Mouse (Mus musculus) frontal cortex, postnatal 25 days (tissue): ENCODE measurements around the gene Dpf1.
A peak's percentile ranks its signal among the peaks of the same experiment; 100 is the strongest.

ENCODE experiments used
- DNase-seq, 2 experiments: peaks; one replicate each; pipeline ENCODE4 v3.0.0; 2022; ENCODE audit warnings: low spot score in 2 of 2

The Dpf1 gene

DNA sequence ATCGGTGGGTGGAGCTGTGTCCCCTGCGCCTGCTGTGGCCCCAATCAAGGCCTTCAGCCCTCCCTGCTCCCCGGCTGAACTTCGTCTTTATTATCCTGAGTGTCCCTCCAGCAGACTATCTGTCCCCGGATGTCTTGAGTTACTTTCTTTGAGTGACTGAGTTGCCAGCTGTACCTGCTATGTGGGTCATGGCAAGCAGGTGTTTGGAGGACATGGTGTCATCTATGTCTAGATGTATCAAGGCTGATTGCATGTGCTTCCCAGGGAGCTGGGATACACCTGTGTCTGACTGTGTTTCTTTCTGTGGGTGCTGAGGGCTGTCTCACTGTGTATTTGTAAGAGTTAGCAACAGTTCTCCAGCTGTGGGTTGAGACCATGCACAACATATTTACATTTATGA, 6.0 kb downstream of the Dpf1 start:
- DNase-seq: no peak

DNA sequence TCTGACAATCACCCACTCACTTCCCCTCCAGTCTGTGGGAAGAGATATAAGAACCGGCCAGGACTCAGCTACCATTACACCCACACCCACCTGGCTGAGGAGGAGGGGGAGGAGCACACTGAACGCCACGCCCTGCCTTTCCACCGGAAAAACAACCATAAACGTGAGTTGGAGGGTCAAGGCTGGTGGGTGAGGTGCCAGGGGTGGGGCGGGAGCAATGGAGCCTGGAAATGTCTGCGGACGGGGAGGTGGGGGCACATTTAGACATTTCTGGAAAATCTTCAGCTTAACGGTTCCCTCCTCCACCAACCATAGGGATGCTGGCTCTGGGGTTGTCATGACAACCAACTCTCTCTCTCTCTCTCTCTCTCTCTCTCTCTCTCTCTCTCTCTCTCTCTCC, 9.3 kb downstream of the Dpf1 start:
- DNase-seq: peak in 1 of 2 experiments; percentile 15

DNA sequence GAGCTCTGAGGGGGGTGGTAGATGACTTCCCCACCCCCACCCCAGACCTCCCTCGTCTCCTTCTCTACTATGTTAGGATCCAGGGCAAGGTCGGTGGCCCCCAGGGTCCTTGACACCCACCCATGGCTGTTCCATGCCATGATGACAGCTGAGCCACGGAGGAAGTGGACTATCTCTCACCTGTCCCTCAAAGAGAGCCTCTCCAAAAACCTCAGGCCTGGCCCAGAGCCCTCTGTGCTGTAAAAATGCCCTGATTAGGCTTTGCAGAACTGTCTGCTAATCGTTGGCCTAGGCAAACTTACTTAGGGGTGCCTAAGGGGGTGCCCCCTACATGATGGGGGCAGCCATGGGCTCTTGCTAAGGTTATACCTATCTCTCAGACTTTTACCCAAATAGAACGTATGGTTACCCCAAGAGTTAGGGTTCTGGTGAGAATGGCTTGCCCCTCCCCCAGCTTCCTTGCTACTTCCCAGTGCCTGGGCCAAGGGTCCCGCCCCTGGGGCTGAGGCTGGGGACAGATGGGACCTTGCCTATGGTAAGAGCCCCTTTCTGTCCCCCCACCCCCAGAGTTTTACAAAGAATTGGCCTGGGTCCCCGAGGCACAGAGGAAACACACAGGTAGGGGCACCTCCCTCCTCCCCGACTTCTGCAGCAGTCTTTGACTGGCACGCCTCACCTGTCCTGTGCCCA, 10.0 kb downstream of the Dpf1 start:
- no peak for DNase-seq

DNA sequence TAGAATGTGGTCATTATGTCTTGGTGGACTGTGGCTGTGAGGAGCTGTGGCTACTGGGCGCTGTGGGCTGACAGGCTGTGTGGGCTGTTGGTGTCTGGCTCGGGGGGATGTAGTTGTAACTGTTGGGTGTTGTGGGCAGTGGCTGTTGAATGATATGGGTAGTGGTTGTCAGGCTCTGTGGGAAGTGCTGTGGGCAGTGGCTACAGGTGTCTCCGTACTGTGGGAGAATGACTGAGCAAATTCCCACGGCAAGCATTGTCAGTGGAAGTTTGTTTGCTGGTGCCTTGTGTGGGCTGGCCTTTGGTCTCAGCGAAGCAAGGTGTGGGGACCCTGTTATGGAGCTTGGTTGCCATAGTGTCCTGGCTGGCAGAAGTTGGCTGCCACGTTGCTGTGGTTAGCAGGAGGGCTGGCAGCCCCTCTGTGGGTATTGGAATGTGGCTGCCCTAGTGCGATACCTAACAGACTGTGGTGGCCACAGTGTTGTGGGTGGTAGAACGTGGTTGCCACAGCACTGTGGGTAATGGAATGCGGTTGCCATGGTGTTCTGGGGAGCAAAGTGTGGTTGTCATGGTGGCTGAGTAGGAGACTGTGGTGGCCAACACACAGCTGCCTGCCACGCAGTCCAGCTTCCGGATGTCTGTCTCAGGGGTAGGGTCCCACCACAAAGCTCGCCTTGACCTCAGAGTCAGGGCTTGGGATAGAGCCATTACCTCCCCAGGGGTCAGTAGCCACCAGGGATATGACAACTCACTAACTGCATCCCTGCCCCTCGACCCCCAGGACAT, 11.3 kb downstream of the Dpf1 start:
- DNase-seq: peak in 1 of 2 experiments; percentile 62

DNA sequence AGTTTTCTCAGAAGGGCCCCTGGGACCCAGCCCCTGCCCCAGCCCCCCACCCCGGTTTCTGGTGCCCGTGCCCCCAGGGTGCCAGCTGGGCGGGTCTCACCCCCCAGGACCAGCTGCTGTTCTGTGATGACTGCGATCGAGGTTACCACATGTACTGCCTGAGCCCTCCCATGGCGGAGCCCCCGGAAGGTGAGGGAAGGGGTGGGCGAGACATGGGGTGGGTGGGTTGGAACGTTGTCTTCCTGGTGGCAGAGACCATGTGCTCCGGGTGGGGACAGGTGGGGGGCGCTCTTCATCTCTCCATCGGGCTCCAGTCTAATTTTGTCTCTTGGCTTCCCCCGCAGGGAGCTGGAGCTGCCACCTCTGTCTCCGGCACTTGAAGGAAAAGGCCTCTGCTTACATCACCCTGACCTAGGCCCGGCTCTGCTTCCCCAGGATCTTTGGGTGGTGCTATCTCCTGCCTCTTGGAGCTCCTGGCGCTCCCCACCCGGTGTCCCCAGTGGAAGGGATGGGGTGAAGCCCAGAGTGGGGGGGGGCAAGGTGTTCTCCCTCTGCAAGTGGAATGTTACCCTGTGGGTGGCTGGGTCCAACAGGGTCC, 12.5 kb downstream of the Dpf1 start:
- no peak for DNase-seq

DNA sequence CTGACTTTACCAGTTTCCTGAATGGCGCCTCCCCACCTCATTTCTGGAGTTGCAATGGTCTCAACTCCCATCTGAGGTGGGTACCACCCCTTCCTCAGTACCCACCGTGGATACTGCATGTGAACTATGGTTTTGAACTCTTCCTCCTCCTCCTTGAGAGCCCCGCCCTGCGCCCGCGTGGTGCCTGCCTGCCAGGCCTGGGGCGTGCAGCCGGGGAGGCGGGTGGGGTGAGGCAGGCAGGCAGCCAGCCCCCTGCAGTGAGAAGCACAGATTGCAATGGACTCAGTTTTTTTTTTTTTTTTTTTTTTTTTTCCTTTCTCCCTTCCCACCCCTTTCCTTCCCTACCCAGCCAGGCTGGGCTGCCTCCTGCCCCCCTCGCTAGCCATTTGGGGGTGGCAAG, 13.2 kb downstream of the Dpf1 start:
- DNase-seq: peak in 1 of 2 experiments; percentile 62

DNA sequence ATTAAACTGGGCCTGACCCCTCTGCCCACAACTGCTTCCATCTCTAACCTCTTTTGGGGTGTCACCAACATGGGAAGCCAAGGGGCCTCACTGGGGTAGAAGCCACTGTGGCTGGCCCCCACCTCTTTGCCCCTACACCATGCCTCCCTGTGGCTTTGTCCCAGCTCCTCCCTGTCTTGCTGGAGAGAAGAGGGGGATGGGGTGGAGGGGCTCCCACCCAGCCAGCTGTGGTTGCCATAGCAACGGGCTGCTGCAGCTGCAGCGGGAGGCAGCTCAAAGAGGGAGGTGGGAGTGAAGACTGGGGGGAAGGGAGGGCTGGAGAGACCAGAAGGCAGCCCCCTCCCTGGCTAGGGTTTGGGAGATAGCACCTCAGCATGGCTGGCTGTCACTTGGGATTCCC, 13.8 kb downstream of the Dpf1 start:
- DNase-seq: no peak

DNA sequence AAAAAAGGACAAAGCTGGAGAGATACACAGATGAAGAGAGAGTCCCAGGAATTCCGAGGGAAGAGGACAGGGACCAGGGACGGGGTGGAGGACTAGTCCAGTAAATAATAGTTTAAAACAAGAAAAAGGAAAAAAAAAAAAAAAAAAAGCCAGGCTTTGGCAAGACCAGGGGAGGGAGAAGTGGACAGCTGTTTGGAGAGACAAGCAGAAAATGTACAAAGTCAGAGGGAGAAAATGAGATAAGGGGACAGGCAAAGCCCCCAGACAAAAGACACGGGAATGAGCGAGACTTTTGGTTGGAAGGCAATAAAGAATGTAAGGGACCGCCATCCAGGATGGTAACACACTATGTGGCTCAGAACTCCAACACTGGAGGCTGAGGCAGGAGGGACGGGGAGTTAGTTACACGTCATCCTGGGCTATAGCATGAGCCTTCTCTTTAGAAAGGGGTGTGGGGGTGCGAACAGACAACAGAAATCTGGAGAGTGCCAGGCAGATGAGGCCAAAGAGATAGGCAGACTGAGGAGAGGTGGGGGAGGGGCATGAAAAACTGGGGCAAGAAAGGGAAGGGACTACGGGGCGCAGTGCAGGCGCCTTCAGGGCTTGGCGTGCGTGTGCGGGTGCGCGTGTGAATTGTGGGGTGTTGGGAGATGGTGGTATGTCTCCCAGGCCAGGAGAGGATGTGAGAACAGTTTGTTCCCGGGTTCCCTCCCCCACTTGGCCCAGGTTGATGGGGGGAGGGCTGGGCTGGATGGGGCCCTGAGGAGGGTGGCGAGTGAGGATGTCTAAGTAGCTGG, 14.6 kb downstream of the Dpf1 start:
- no peak for DNase-seq

DNA sequence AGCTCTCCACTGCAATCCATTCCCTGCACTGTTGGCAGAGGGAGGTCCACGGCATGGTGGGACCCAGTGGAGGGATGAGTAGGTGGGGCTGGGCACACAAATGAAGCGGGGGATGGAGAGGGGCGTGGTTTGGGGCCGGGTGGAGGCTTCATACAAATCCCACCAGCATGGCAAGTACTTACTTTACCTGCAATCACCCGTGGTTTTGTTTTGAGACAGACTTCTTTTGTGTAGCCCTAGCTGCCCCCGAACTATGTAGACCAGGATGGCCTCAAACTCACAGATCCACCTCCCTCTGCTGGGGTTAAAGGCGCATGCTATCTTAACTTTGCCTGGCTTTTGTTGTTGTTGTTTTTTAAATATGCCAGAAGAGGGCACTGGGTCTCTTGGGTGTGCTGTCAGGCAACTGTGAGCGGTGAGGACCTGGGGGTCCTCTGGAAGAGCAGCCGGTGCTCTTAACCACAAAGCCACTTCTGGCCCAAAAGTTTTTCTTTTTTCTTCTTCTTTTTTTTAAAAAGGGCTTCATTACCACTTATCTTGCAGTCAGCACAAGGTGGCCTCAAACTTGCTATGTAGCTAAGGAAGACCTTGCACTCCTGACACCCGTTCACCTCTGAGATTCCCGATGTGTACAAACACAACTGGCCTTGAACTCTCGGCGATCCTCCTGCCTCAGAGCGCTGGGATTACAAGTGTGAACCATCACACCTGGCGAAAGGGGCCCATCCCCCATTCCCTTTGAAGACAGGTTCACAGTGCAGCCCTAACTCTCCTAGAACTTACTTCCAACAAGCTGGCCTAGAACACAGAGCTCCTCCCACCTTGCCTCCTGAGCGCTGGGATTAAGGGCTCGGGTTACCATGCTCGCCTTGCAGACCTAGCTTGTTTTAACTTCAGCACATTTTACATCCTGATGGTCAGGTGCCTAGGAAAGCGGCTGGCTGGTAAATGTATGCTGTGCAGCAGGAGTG, 15.9 kb downstream of the Dpf1 start:
- DNase-seq: no peak

DNA sequence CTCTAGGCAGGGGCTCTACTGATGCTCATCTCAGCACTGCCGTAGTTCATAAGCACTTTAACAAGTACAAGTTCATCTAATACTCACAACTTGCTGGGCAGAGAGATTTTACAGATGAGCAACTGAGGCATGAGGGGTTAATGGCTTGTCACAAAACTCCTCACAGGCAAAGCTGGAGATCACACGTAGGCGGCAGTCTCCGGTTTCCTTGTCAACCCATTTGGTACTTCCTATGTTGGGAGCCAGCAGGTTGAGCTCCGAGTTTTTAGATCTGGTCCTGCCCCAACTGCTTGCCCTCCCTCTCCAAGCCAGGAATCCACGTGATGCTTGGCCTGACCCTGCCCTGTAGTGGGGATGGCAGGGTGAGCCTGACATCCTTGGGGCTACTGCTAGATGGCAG, 23.3 kb downstream of the Dpf1 start:
- DNase-seq: no peak

DNA sequence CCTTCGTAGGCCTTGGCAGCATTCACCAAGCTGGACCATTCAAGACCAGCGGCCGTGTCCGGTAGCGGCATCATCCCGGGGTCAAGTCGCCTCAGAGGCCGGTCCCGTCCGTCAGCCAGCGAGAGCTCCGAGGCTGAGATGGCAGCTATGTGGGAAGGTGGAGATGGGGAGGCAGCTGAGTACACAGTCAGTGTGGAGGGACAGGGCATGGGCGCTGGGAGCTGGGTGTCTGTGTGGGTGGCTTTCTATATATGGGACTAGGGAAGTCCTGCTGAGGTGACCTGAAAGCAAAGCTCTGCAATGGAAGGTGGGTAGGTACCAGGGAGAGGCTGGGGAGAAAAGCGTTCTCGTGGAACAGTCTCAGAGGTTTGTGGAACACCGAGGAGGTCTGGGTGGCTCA, 25.2 kb downstream of the Dpf1 start:
- no peak for DNase-seq

DNA sequence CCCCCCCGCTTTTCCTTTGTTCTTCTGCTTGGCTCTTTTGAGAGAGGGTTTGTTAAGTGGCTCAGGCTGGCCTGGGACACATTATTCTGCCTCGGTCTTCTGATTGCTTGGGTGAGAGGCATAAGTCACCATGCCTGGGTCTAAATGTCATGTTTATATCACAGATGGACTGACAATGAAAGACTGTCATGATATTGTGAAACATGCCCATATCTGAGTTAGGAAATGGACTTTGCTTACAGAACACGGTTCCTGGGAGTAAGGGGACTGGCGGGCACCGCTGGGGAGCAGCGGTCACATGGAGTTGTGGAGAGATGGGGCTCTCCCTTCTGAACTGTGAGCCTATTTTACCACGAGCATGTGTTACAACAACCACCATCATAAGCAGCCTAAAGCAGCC, 30.4 kb downstream of the Dpf1 start:
- no peak for DNase-seq

DNA sequence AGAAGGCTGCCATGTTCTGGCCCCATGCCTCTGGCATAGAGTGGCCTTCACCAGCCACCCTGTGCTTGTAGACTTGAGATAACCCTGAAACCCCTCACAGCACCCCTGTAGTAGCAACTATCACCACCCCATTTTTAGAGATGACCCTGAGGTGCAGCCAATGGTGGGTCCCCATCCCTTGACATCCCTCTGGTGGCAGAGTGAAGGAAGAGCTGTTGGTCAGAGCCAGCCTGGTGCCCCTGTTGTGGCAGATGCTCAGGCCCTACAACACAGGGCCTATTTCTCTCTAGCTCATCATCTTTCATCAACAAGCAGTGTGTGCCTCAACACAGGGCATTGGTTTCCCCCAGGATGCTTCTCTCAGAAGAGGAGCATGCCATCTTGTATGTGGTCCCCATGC, 31.5 kb downstream of the Dpf1 start:
- no peak for DNase-seq

DNA sequence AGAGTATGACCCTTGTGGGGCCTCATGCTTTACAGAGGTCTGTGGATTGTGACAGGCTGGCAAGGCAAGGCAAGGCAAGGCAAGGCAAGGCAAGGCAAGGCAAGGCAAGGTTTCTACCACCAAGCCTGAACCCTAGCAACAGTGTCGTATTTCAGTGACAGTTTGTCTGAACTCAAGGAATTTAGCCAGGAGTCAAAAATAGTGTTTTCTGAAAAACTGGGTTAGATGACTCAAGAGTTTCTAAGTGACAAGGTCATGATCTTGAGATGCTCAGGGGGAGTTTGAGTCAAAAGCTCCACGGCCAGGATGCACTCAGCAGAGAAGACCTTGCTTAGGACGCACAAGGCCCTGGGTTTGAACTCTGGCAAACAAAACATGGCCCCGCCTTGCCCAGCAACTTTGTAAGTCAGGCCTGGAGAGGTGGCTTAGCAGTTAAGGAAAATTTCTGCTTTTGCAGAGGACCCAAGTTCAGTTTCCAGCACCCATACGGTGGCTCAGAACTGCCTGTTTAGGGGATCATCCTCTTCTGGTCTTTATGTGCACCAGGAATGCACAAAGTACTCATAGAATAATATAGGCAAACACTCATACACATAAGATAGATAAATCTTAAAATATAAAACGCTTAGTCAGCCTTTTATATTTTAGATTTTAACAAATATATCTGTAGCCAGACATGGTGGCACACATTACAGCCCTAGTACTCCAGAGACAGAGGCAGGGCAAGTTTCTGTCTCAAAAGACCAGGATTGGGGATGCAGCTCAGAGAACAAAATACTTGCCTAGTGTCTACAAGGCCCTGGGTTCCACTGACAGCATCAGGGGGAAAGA, 32.3 kb downstream of the Dpf1 start:
- no peak for DNase-seq

DNA sequence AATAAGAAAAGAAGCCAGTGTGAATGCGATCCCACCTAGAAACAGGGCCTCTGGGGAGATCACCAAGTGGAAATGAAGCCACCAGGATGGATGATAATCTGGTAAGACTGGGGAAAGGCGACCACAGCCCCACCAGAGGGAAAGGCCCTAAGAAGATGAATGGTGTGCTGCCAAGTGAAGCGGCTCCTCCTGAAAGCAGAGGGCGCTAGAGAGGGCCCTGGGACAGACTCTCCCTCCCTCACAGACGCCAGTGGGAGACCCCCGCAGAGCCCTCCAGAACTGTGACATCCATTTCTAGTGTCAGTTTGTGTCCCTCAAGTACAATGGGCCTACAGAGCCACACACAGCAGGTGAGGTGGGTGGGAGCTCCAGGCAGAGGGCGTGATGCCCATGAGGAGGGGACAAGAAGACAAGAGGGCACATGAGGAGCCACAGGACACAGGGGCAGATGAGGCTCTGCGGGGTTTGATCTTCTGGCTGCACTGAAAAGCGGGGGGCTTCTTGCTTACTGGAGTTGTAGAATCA, 33.1 kb downstream of the Dpf1 start:
- DNase-seq: no peak

DNA sequence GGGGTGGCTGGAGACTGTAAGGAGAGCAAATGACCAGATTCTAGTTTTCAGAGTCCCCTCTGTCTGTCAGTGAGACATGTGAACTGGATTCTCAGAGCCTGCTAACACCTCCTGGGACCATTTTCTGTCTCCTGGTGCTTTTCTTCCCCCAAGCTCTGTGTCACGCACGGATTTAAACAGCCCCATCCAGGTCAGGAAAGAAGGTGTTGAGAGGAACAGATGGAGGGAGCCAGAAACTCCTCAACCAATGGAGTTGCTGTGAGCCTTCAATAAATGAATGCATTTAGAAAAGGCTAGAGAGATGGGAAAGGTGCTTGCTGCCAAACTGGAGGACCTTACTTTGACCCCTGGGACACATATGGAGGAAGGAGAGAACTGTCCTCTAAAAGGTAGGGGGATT, 34.0 kb downstream of the Dpf1 start:
- DNase-seq: no peak

DNA sequence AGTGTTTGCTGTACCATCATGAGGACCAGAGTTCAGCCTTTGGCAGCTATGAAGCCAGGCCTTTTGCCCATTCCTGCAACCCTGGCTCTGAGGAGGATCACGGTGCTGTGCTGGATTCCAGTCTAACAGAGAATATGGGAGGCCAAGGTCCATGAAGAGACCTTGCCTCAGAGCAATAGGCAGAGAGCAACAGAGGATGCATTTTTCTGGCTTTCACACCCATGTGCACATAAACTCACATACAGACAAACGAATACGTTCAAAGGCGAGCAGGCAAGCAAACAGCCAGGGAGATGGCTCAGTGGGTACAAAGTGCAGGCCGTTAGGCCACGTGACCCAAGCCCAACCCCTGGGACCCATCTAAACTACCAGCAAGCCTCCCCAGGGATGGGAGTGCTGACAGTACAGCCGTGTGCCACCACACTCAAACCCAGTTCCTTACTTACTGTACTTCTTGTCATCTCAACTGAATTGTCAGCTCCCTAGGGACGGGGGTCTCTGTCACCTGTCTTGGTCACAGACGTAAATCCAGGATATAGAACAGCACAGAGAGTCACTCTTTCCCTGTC, 34.7 kb downstream of the Dpf1 start:
- no peak for DNase-seq

DNA sequence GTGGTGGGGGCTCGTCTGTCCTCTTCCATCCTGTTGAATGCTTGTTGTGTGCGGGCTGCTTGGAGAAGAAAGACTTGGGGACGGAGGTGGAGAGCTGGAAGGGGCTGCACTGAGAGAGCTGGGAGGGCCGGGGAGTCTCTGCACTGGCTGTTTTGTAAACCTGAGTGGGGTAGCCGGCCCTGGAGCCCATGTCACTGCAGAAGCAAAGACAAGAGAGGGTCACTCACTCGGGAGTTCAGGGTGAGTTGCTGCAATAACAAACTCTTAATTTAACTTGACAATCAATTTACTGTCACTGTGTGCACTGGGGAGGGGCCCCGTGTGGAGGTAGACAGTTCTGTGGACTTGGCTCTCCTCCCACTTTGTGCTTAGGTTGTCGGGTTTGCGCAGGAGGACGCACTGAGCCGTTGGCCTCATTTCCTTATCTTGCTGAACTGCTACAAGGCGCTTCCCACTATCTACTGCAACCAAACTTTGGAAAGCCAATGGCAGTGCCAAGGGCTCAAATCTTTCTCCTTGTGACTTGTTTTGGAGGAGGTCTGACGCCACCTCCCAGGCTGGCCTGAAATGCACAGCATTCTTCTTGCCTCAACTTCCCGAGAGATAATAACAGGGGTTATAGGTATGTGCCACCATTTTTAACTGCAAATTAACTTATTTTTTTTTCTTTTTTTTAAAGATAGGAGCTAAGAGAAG, 35.4 kb downstream of the Dpf1 start:
- no peak for DNase-seq

DNA sequence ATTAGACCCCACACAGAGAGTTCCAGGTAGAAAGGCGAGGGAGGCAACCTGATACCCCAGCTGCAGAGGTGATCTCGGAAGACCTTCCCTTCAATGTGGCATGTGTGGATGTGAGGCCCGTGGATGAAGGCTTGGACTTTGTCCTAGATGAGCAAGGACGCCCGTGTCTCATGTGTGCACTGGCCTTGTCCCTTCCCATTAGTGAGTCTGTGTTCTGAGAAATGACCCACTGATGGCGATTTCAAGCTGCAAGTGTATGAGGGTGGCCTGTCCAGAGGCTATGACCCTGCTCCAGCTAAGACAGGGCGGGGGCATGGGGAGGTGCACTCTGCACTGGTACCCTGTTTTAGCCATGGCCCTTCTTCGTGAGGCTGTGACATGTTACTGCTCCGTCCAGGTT, 36.5 kb downstream of the Dpf1 start:
- no peak for DNase-seq
